Mouse (Mus musculus): ENCODE results near the gene Zcchc10.

DNA sequence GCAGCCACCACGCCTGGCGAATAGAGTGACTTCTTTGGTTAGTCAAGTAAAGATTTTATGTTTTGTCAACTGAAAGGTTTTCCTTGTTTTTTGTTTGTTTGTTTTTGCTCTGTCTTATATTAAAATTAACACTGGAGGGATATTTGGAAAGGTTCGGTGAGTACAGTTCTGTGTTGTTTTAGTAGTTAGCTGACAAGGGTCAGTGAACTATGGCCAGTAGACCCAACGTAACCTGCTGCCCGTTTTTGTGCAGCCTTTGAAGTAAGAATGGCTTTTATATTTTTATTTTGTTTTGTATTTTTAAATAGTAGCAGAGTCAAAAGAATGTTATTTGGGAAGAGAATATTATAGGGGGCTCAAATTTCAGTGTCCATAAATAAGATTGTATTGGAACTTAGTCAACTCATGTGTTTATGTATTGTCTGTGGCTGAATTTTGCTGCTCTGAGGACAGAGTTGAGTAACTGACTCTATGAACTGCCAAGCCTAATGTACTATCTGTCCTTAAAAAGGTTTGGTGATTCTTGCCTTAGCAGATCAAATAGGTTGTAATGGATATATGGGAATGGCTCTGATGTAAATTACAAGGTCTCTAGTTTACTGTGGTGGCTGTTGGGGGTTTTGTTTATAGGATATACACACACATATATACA, 34.2 kb downstream of the Zcchc10 start:
- TF ChIP-seq MAX (IDR thresholded peaks at IDR 0.05; ENCODE audit: low read depth): no peak
- no peak for TF ChIP-seq TCF12 (IDR thresholded peaks at IDR 0.05; ENCODE audit: insufficient read depth, poor library complexity, severe bottlenecking)

Data from myocyte (in vitro differentiated cells).